Mouse (Mus musculus): ENCODE measurements around the gene Suz12. TPM values are rescaled to one million over a fixed set of nuclear protein-coding genes. Genes with fewer than 3 reads are reported as not detected.

Suz12 gene
- polyA plus RNA-seq, 1 experiment from 2014 or later = 14.2 TPM

- Histone ChIP-seq H3K4me1 (replicated peaks; ENCODE audit: control insufficient read depth, insufficient read depth, low read length) (no peaks in the 10 kb centered on the region), H3K27me3 (replicated peaks; ENCODE audit: control insufficient read depth, insufficient read depth, low read length) (no peaks in the 10 kb centered on the region), H3K36me3 (ENCODE audit: control insufficient read depth, insufficient read depth) (no peaks in the 10 kb centered on the region), H3K9ac (ENCODE audit: low read depth, low read length) (no peak overlapping the region), H3K4me3 (ENCODE audit: low read depth, low read length) (no peak overlapping the region), H3K27ac (ENCODE audit: low read depth, low read length) (no peak overlapping the region), H3K4me2 (replicated peaks; ENCODE audit: low read depth) (no peak overlapping the region), H3K9me3 (ENCODE audit: control insufficient read depth) (no peaks in the 10 kb centered on the region)
- no peak for ATAC-seq
- WGBS = 94% methylated on average over 5 of the region's 5 CpGs
- no peak for TF ChIP-seq CTCF (IDR thresholded peaks at IDR 0.05; ENCODE audit: low read depth)
Measured at GRCm38 (mm10) chr11:80075608-80076277, 82.8 kb downstream of the Suz12 start.

- Histone ChIP-seq H3K27me3 (replicated peaks; ENCODE audit: control insufficient read depth, insufficient read depth, low read length) (no peaks in the 10 kb centered on the region), H3K36me3 (ENCODE audit: control insufficient read depth, insufficient read depth) (no peaks in the 10 kb centered on the region), H3K4me1 (replicated peaks; ENCODE audit: control insufficient read depth, insufficient read depth, low read length) (no peaks in the 10 kb centered on the region), H3K9ac (ENCODE audit: low read depth, low read length) (no peak overlapping the region), H3K4me2 (replicated peaks; ENCODE audit: low read depth) (no peak overlapping the region), H3K9me3 (ENCODE audit: control insufficient read depth) (no peaks in the 10 kb centered on the region), H3K27ac (ENCODE audit: low read depth, low read length) (no peak overlapping the region), H3K4me3 (ENCODE audit: low read depth, low read length) (no peak overlapping the region)
- no peak for TF ChIP-seq CTCF (IDR thresholded peaks at IDR 0.05; ENCODE audit: low read depth)
- no peak for ATAC-seq
- 86% methylated on average over 13 of the region's 14 CpGs for WGBS
Measured at GRCm38 (mm10) chr11:80077784-80078545, 85.1 kb downstream of the Suz12 start.

- no peak overlapping the region for H3K9ac ChIP-seq (ENCODE audit: low read depth, low read length)
- H3K4me1 ChIP-seq (replicated peaks; ENCODE audit: control insufficient read depth, insufficient read depth, low read length) = no peaks in the 10 kb centered on the region
- 15% methylated on average over 1 of the region's 1 CpGs for whole genome bisulfite sequencing
- no peak overlapping the region for H3K4me2 ChIP-seq (replicated peaks; ENCODE audit: low read depth)
- H3K9me3 ChIP-seq (ENCODE audit: control insufficient read depth) = no peaks in the 10 kb centered on the region
- no peak overlapping the region for H3K27ac ChIP-seq (ENCODE audit: low read depth, low read length)
- no peaks in the 10 kb centered on the region for H3K36me3 ChIP-seq (ENCODE audit: control insufficient read depth, insufficient read depth)
- H3K4me3 ChIP-seq (ENCODE audit: low read depth, low read length) = no peak overlapping the region
- no peak for ATAC-seq
- TF ChIP-seq CTCF (IDR thresholded peaks at IDR 0.05; ENCODE audit: low read depth) = no peak
- no peaks in the 10 kb centered on the region for H3K27me3 ChIP-seq (replicated peaks; ENCODE audit: control insufficient read depth, insufficient read depth, low read length)
Measured at GRCm38 (mm10) chr11:80078831-80079230, 85.9 kb downstream of the Suz12 start.

- H3K4me1 ChIP-seq (replicated peaks; ENCODE audit: control insufficient read depth, insufficient read depth, low read length) = no peaks in the 10 kb centered on the region
- H3K4me2 ChIP-seq (replicated peaks; ENCODE audit: low read depth) = peak overlapping the region; percentile 94
- peak overlapping the region; percentile 86 for H3K4me3 ChIP-seq (ENCODE audit: low read depth, low read length)
- whole genome bisulfite sequencing = 64% methylated on average over 6 of the region's 6 CpGs
- H3K9ac ChIP-seq (ENCODE audit: low read depth, low read length) = peak overlapping the region; percentile 95; the same call in 1 of the 2 replicates
- H3K36me3 ChIP-seq (ENCODE audit: control insufficient read depth, insufficient read depth) = no peaks in the 10 kb centered on the region
- no peak for ATAC-seq
- no peak overlapping the region for H3K27ac ChIP-seq (ENCODE audit: low read depth, low read length)
- no peak for TF ChIP-seq CTCF (IDR thresholded peaks at IDR 0.05; ENCODE audit: low read depth)
- no peaks in the 10 kb centered on the region for H3K9me3 ChIP-seq (ENCODE audit: control insufficient read depth)
- H3K27me3 ChIP-seq (replicated peaks; ENCODE audit: control insufficient read depth, insufficient read depth, low read length) = no peaks in the 10 kb centered on the region
Measured at GRCm38 (mm10) chr11:80079751-80080150, 86.8 kb downstream of the Suz12 start.

- Histone ChIP-seq H3K36me3 (ENCODE audit: control insufficient read depth, insufficient read depth) (no peaks in the 10 kb centered on the region), H3K27ac (ENCODE audit: low read depth, low read length) (peak overlapping the region; percentile 96), H3K4me2 (replicated peaks; ENCODE audit: low read depth) (peak overlapping the region; percentile 94), H3K9me3 (ENCODE audit: control insufficient read depth) (no peaks in the 10 kb centered on the region), H3K9ac (ENCODE audit: low read depth, low read length) (peak overlapping the region; percentile 95), H3K4me3 (ENCODE audit: low read depth, low read length) (peak overlapping the region; percentile 86), H3K4me1 (replicated peaks; ENCODE audit: control insufficient read depth, insufficient read depth, low read length) (no peaks in the 10 kb centered on the region), H3K27me3 (replicated peaks; ENCODE audit: control insufficient read depth, insufficient read depth, low read length) (no peaks in the 10 kb centered on the region)
- WGBS = under 1% methylated on average over 32 of the region's 32 CpGs
- no peak for TF ChIP-seq CTCF (IDR thresholded peaks at IDR 0.05; ENCODE audit: low read depth)
- ATAC-seq = peak; percentile 13
Measured at GRCm38 (mm10) chr11:80080381-80080825, 87.5 kb downstream of the Suz12 start.
